Mouse (Mus musculus) ES-Bruce4 (cell line): ENCODE measurements at regions not wholly inside any gene's neighbourhood (a gene's known extent, or its start where the extent isn't known, plus 50 kb on each side); places are given as distances from the start of the nearest gene placed in this dataset.

Experiments used
- CTCF ChIP-seq: IDR thresholded peaks from one replicate; pipeline ENCODE4 v1.8.1; 2011; ENCODE audit warnings: low read depth, low read length
- EP300 ChIP-seq: IDR thresholded peaks from 2 replicates; pipeline ENCODE4 v1.6.1; 2011; ENCODE audit warnings: low read depth, low read length; ENCODE audit not compliant: insufficient read depth
- POLR2A ChIP-seq: IDR thresholded peaks from one replicate; pipeline ENCODE4 v1.8.1; 2011; ENCODE audit warnings: low read length; ENCODE audit not compliant: insufficient read depth

DNA sequence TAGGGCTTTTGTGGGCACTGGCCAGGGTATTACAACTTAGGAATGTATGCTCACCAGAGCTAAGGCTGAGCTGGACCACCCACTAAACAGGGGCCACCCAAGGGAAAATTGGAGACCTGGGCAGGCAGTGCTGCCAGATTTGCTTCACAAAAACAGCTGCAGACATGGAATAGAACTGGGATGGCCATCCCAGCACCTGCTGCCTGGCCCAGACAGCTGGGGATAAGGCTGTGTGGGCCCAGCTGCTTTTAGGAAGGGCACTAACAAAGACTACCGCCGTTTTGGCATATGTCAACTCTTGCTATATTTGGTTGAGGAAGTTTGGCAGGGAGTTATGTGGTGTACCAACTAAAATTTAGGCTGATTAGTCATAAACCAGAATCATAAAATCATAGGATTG, 387.8 kb upstream of the Rgmb start:
- no peak for TF ChIP-seq POLR2A
- TF ChIP-seq CTCF: no peak
- TF ChIP-seq EP300: no peak
